Mouse (Mus musculus) spleen, postnatal 36 days (tissue): Measurements from ENCODE around the gene Aldh3a2.
"Not testable (repeated sequence)": the region's sequence is repeated elsewhere in the genome, so short reads cannot be mapped to it uniquely, and the experiment has no call there.

Experiments used
- DNase-seq, 2 experiments: peaks; one replicate each; pipeline ENCODE4 v3.0.0; 2022; ENCODE audit warnings: low spot score in 2 of 2, mixed read lengths in 1 of 2

Aldh3a2 gene

GRCm38 (mm10) chr11:61266551-61267533 lies at the start of gene Aldh3a2:
Aldh3a2 (minus strand) TSS chr11:61267464.
- peak; percentile 93 to 94 for DNase-seq

DNA sequence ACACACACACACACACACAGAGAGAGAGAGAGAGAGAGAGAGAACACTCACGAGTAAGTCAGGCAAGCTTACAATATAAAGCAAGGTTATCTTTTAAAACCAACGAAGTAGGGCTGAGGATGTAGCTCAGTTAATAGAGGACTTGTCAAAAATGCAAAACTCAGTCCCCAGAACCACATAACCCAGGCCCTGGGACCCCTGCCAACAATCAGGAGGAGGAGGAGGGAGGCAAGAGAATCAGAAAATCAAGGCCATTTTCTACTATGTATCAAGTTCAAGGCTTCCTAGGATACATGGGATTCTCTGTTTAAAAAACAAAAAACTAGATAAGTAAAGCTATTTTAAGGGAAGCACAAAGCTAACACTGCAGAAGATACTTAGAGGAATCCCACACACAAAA lies 49.6 kb upstream of the Aldh3a2 start:
- no peak for DNase-seq

DNA sequence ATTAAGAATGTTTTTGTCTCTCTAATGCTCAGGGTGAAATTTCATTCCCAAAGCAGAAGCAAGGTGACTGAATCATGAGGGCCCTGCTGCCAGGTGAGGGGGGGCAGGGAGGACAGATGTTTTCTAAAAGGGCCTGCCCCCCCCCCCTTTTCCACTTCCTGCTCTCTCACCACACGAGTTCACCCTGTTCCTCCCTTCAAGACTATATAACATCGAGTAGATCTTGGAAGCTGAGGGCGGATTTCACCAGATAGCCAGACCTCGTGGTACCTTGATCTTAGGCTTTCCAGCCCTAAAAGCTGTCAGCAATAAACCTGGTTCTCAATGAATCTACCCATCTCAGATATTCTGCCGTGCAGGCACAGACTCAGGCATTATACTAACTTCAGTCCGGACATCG lies 43.1 kb upstream of the Aldh3a2 start:
- no peak for DNase-seq

DNA sequence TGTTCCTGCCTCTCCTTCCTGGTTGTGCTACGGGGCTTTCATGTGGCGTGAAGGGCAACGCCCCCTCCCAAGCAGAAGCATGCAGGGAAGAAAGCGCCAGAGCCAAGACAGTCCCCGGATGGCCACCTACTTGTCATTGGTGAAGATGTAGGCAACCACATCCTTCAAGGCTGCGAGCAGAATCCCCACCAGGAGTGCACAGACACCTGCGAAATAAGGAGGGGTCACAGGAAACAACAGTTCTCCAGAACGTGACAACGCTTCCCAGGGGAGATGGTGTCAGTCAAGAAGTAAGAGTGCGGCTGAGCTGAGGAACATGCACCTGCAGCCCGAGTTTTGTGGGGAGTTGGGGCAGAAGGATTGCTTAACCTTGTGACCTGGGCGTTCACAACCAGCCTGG lies 42.6 kb upstream of the Aldh3a2 start:
- no peak for DNase-seq

DNA sequence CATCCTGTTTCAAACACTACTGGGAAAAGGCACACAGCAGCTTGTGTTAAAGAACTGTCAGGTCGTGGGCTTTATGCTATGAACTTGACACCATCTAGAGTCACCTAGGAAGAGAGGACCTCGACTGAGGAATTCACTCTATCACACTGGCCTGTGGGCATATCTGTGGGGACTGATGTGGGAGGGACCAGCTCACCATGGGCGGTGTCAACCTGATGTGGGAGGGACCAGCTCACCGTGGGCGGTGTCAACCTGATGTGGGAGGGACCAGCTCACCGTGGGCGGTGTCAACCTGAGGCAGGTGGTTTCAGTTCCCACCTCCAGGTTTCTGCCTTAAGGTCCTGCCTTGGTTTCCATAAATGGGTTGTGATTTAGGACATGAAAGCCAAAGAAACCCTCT lies 40.5 kb upstream of the Aldh3a2 start:
- DNase-seq, result no peak

GRCm38 (mm10) chr11:61305377-61305776 lies 38.1 kb upstream of the Aldh3a2 start:
- DNase-seq, result peak; percentile 46 to 49

GRCm38 (mm10) chr11:61304535-61304934 lies 37.3 kb upstream of the Aldh3a2 start:
- DNase-seq, result not testable (repeated sequence)

- DNase-seq, result no peak
Observed at GRCm38 (mm10) chr11:61300716-61301392, 33.6 kb upstream of the Aldh3a2 start.

- no peak for DNase-seq
Observed at GRCm38 (mm10) chr11:61300205-61300604, 32.9 kb upstream of the Aldh3a2 start.

DNA sequence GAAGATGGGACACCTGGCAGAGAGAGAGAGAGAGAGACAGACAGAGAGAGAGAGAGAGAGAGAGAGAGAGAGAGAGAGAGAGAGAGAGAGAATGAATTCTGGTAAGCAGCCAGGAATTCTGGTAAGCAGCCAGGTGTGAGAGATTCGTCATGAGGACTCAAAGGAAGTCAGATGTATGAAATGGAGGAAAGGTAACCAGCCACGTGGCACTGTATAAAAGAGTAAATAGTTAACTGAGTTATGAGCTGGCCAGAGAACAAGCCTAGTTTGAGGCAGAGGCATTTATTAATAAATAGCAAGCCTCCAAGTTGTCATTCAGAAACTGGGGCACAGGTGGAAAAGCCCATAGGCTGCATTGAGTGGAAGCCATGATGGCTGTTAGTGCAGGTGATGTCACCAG lies 30.6 kb upstream of the Aldh3a2 start:
- DNase-seq, result no peak

- no peak for DNase-seq
Observed at GRCm38 (mm10) chr11:61297326-61297725, 30.1 kb upstream of the Aldh3a2 start.

DNA sequence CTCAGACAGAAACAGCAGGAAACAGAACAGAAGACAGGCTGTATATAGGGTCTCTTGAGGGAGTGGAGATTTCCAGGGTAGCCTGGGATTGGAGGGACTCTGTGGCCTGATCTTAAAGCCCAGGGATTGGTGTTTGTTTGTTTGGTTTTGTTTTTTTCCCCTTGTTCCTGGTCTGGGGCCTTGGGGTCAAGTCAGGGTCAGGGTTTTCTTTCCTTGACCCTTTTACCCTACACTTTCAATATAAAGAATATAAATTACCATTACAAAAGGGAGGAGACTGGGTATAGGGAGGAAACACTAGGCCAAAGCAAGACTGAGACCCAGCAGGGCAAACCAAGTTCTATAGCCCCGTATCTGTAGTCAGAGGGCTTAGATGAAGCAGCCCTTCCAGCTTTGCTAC lies 29.3 kb upstream of the Aldh3a2 start:
- DNase-seq, result no peak

DNA sequence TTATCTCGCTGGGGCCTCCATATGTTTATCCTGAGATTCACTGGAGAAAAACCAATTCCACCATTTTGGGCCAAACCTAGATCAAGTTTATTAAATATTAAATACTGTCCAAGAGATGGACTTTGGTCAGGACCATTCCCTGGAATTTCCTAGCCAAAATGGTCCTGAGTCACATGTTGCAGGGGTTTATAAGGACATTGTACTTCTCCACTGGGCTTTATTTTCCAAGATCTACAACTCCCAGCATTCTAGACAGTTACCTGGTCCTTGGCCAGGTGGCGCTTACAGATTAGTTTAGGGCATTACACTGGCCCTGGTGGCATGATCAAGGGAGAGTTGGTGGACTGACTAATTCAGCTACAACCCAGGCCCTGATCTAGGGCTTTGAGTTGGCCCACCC lies 28.3 kb upstream of the Aldh3a2 start:
- DNase-seq, result no peak

GRCm38 (mm10) chr11:61294431-61294830 lies 27.2 kb upstream of the Aldh3a2 start:
- no peak for DNase-seq

DNA sequence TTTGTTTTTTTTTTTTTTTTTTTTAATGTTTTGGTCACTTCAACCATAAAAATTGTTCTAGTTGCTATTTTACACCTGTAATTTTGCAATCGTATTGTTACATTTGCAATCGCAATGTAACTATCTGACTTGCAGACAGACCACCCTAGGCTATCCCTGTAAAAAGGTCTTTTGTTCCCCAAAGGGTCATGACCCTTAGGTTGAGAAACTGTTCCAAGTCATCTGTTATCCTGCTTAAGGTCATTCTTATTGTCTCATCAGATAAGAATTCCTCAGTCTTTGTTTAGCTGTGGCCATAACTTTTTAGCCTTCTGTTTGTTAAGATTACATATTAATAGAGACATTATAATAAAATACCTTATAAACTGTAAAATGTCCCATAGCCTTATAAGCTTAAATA lies 26.0 kb upstream of the Aldh3a2 start:
- no peak for DNase-seq

DNA sequence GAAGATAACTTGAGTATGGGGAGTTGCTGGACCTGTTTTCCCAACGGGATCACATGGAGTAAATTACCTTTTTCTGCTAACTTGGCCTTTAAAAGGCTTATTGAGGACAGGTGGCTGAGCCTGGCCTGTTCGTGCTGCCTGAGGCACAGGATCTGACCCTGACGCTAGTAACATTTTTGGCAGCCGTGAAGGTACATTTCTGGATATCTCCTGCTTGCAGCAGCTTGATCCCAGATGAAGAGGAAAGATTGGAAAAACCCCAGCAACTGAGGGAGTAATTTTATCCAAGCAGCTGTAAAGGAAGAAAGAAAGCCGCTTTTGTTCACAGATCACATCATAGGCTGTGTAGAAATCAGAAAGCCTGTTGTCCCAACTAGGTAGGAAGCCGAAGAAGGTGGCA lies 17.1 kb upstream of the Aldh3a2 start:
- DNase-seq, result no peak

- DNase-seq, result no peak
Observed at GRCm38 (mm10) chr11:61283414-61284049, 16.3 kb upstream of the Aldh3a2 start.

DNA sequence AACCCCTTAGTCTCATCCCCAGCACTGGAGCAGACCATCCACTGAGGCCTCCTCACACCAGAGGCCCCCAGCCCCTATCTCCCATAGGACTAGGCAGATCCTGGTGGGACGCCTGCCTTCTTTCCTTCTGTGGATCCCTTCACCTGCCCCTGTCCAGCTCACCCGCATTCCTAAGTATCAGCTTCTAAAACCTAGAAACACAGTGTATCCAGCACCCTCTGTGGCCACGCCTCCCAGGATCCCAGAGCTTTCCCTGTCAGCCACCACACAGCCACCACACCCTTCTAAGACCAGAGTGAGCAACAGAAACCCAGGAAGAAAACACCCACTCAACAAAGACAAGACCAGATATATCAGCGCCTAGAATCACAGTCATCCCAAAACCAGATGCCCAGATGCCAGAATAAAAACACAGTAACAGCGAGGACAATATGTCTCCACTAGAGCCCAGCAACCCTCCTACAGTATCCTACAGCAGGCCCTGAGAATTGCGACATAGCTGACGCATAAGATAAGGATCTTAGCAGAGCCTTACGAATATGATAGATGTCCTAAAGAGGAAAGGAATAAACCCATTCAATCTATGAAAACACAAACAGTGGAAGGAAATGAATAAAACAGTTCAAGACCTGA lies 11.3 kb upstream of the Aldh3a2 start:
- no peak for DNase-seq

GRCm38 (mm10) chr11:61277937-61278336 lies 10.7 kb upstream of the Aldh3a2 start:
- no peak for DNase-seq

DNA sequence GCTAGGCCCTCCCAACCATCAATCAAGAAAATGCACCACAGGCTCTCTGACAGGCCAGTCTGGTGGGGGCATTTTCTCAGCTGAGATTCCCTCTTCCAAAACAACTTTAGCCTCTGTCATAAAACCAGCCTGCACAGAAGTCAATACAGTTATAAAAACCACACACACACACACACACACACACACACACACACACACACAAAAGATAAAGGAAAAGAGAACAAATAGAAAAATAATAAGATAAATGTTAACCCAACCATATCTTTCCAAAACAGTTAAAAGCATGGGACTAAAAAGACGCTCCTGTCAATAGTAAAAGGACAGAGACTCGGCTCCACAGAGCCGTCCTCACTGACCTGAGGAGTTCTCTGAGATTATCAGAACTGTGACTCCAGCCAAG lies 9.2 kb upstream of the Aldh3a2 start:
- DNase-seq, result no peak

DNA sequence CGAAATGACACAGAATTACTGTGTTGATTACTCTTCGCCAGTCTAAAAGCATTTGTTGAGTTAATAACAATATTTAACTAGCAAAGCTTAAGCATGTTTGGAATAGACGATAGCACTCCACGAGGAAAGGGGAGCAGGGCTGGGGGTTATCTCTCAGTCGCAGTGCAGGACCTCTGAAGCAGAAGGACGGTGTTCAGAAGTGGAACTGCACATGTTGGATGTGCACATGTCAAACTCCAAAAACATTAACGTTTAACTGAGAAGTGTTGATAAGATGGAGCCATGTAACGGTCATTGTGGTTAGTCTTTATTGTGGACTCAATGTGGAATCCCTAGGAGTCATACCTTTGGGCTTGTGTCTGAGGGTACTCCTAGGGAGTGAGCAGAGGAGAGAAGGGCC lies 7.8 kb upstream of the Aldh3a2 start:
- no peak for DNase-seq

- no peak for DNase-seq
Observed at GRCm38 (mm10) chr11:61274421-61274820, 7.2 kb upstream of the Aldh3a2 start.
